Mouse (Mus musculus) testis, postnatal 10 days (tissue): ENCODE results near the gene Med22.
"Not testable (repeated sequence)": the region's sequence is repeated elsewhere in the genome, so short reads cannot be mapped to it uniquely, and the experiment has no call there.

ENCODE experiments used
- DNase-seq: peaks from one replicate; pipeline ENCODE4 v3.0.0; 2021; ENCODE audit warnings: low spot score

Med22 gene

DNA sequence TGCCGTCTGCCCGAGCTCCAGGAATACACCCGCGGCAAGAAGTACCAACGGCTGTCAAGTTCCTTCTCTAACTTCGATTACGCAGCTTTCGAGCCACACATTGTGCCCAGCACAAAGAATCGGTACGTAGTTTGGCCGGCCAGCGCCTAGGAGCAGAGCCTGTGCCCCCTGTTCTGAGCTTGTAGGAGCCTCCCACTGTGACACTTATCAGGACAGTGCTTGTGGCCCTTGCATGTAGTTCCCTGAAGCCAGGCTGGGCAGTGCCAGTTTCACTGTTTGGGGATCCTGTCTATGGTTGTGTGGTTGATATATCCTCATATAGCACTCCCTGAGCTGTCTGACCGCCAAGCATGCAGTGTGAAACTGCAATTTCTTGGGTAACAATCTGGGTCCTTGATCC lies 6.3 kb upstream of the Med22 start:
- DNase-seq: no peak

DNA sequence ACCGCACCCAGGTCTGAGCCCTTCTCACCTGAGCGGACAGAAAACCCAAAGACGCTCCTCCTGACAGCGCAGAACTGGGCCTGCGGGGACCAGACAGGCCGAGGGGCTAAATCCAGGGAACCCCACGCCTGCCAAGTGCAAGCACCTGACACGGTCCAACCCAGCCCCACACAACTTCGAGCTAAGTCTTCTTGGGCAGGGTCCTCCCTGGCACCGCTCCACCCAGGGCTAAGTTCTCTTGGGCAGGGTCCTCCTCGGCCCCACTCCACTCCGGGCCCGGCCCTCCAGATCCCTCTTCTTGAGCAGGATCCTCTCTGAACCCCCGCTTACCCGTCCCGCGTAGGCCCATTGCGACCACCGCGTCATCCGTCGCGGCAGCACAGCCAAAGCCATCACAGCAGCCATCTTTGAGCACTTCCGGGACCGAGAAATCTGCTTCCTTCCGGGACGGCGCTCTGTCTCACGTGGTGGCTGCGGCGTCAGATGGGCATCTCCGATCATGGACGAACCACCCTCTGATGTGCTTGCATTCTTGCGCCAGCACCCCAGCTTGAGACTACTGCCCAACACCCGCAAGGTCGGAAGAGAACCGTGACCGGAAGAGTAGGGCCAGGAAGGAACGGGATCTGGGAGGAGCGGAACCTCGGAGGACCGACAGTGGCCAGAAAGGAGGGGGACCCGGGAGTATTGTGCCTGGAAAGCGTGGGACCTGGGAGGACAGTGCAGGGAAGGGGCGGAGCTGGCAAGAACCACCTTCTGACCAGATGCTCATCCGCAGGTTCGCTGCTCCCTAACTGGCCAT lies 5.7 kb upstream of the Med22 start, which contains the start of the genes Surf2 and Surf1:
Surf2 (plus strand) TSS at position 441 of the 802 bp plus-strand sequence.
Surf1 (minus strand) TSS at position 604 of the 802 bp plus-strand sequence.
- DNase-seq: peak; percentile 78

DNA sequence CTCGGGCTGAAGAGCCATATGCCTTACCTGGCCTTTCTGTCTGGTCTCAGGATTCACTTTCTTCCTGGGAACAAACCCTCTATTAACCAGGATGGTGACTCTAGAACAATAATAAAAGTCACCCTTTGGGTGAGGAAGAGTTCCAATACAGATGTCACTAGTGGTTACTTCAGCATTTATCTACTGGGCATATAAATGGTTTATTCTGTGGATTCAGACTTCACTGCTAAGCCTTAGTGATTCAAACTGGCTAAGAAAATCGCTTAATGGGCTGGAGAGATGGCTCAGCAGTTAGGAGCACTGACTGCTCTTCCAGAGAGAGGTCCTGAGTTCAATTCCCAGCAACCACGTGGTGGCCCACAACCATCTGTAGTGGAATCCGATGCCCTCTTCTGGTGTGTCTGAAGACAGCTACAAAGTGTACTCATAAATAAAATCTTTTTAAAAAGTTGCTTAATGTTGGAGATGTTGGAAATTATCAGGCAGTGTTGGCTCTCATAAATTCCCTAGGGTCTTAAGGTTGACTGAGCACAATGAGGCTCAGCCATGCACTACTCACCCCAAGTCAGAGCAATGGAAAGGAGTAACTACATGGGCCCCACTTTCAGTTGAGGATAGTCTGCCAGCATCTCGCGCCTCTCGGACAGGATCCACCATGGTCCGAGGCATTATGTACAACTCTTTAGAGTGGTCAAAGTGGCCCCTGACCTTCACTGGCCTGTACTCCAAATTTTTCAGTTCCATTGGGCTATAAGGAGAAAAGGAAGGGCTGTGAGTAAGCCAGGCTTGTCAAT lies 3.9 kb upstream of the Med22 start:
- DNase-seq: no peak

DNA sequence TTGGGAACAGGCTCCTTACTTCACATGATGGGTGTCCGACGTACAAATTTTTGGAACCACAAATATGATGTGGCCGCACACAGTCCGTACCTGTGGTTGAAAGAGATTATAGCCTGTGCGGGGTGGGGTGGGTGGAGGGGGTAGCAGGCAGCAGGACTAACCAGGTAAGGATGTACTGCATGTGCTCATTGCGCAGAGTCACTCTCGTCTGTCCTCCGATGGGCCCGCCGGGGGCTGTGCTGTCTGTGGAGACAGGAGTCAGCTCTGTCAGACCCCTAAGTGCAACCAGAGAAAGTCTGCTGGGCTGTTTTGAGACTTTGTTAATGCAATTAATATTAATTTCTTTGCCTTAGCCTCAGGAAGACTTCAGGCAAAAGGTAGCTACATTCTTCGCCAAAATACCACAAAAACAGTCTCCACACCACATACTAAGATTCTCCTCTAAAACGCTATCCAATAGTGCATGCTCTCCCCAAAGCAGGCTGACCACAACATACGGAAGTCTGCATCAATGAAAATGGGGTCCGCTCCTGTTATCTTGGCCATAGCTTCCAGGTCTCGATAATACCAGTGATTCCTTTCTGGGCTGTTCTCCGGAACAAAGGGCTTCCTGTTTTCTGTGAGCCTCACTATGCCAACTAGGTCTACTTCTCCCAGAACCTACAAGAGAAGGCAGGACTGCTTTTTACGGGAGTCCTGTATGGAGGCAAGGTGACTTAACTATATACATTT lies 3.1 kb upstream of the Med22 start:
- no peak for DNase-seq

DNA sequence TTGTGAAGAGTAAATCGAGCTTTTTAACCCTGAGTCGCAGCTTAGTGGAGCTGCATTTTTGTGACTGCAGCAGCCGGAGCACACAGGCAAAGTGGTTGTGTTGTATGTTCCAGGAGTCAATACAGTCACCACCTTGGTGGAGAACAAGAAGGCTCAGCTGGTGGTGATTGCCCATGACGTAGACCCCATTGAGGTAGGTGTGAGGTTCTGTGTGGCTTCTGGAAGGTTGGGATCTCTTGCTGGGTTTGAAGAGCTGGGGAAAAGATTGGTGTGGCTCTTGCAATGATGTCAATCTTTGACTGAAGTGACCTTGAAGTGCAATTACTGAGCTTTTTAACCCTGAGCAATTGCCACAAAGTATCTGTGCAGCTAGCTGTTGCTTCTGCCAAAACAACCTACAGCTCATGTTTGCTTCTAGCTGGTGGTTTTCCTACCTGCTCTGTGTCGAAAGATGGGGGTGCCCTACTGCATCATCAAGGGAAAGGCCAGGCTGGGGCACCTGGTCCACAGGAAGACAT lies 1.8 kb upstream of the Med22 start:
- DNase-seq: no peak

DNA sequence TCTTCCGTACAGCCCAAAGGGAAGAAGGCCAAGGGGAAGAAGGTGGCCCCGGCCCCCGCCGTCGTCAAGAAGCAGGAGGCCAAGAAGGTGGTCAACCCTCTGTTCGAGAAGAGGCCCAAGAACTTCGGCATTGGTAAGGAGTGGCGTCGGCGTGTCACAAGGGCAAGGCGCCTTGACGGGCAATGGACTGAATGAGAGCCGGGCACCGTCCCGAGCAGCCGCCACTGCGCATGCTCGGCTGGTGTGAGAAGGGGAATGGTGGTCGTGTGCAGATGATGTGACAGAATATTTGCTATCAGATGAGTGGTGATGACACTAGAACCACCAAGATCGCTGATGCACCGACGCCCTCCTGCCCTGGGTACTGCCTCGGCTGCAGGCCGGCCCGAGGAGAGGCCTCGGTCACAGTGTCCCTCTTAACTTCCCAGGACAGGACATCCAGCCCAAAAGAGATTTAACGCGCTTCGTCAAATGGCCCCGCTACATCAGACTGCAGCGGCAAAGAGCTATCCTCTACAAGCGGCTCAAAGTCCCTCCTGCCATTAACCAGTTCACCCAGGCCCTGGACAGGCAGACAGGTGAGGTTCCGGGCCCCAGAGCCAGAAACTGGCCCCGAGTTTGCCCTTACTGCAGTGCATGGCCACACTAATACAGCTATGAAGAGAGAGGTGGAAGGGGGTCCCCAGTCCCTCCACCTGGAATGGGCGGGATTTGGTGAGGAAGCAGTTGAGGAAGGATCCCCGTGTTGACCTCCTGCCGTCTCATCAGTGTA lies 703 bp upstream of the Med22 start:
- peak; percentile 82 for DNase-seq

DNA sequence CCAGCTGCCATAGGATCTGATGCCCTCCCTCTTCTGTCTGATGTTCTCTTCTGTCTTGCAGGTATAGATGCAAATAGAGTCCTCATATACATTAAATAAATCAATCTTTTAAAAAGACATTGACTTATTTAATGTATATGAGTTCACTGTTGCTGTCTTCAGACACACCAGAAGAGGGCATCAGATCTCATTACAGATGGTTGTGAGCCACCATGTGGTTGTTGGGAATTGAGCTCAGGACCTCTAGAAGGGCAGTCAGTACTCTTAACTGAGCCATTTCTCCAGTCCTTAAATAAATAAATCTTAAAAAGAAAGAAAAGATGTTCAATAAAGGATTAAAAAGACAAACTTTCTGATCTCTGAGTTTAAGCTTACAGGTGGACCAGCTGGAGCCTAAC lies 1.1 kb downstream of the Med22 start:
- no peak for DNase-seq

DNA sequence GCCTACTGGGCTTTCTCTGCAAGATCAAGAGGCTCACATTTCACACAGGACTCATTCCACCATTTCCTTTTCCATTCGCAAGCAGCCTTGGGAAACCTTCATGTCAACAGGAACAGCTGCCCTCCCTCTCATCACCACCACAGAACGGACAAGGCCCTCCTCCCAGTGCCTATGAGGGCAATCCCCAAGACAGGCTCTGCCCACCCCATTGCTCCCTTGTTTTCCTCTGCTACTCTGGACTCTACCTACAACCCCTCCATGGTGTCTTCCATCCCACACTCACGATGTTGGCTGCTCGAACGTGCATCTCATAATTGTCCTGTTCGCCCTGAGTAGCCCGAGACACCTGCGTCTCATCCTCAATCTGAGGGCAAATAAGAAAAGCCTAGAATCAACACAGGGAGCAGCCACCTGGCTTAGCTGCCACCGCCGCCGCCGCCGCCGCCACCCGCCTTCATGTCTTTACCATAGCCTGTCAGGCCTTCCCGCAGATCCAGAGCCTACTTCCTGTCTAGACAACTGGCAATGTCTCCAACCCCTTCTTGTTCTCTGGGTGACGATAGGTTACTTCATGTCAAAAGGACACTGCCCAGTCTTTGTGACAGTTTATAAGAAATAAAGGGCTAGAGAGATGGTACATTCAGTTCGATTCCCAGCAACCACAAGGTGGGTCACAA lies 1.6 kb downstream of the Med22 start:
- no peak for DNase-seq

DNA sequence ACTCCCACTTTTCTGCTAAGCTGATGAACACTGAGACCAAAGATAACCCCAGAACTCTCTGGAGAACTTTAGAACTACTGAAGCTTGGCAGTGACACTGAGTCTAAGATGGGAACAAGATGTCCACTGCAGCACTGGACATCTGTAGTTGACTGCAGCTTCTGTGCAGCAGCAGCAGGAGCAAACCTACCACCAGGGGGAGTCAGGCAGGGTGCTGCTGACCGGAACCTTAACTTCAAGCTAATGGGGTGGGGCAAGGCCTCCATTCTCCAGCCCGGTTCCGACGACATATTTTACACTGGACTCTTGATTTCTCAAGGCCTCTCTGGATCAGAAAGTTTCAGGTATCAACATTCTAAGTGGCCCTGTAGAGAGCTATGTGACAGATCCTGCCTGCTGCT lies 3.4 kb downstream of the Med22 start:
- DNase-seq: peak; percentile 73

DNA sequence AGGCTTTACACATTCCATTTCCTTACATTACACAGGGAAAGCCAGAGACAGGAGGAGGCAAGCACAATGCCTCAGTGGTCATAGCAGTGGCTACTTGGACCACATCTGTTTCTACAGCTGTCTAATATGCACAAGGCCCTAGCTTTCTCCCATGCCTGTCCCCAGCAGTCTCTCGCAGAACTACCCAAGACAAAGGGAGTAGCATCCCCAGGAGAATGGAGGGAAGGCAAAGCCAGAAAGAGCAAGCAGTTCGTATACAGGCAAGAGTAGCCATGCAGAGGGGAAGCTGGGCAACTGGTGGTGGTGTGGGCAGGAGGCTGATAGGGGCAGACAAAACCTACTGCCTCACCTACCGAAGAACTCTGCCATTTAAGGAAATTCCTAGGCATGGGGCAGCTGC lies 4.0 kb downstream of the Med22 start:
- DNase-seq: no peak

DNA sequence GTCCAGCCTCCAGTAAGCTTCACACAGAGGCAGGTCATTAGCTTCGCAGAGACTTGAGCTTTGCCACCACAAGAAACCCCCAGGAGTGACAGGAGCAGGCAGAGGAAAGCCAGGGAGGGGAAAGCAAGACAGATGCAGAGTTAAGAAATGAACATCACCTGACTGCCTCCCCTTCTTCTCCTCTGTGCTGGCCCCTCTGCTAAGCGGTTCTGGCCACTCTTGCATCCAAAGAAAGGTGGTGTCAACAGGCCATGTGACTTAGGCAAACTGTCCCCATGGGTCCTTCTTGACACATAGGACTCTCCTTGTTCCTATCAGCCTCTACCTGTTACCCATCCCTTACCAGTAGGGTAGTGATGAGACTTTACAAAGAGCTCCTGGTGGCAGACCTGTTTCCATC lies 4.5 kb downstream of the Med22 start:
- no peak for DNase-seq

DNA sequence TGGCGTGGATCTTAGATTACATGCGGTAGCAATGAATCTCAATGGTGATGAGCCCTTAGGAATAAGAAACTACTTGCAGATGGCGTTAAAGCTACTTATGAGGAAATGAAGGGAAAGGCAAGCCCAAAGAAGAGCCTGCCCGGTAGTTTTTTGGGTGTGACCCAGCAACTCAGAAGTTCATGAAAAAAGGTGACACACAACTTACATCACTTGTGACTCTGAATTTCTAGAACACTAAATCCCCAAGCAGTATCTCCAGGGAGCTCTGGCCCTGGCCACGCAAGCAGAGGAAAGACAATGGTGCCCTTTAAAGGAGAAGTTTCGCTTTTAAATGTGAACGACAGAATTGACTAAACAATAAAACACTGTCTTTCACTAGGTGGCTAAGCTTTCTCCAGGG lies 7.2 kb downstream of the Med22 start:
- DNase-seq: no peak

DNA sequence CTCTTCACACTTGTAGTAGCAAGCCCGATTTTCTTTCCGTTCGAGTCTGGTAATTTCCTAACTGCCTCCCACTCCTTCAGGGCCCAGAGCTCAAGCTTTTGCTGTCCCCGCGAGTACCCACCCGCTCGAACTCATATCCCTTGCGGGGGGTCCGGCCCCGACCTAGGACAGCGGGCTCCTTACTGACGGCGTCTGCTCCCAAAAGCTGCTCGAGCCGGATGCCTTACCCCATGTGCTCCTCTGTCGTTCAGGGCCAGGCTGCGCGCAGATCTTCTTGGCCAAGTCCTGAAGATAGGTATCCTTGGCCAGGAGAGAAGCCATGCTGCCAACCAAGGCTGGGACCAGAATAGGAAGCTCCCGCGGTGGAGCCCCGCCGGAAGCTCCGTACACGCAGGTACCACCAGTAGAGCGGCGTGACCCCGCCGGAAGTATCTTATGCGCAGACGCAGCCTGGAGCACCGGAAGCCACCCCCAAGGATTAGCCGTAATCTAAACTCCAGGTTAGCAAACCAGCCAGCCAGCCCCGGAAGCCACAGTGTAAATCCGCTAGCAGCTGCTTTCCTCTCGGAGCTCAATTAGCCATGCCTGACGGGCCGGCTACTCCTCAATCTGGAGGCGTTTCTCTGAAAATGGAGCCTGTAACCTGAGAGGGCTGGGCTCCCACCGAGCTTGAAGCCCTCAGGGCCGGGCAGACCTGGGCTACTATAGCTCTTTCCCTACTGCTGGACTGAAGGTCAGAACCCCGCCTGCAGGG lies 7.8 kb downstream of the Med22 start, which contains the start of gene Surf6:
Surf6 (minus strand) TSS at position 413 of the 754 bp plus-strand sequence.
- DNase-seq: peak; percentile 92

DNA sequence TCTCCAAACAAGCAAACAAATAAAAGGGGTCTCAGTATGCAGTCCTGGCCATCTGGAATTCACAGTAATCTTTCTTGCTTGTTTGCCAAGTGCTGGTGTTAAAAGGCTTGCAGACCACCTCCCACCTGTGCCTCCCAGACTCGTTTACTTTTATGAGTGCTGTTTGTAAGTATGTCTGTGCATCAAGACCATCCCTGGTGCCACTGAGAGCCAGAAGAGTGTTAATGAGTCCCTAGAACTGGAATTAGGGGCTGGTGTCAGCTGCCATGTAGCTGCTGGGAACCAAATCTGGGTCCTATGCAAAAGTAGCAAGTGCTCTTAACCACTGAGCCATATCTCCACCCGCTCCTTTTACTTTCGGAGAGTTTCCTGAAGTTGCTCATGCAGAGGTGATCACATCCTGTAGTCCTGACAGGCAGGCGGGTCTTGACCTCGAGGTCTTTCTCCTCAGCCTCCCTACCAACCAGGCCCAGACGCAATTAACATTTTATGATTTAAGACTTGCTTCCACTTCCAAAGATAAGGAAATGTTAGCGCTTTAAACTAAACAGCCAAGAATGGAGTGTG lies 8.6 kb downstream of the Med22 start:
- no peak for DNase-seq

DNA sequence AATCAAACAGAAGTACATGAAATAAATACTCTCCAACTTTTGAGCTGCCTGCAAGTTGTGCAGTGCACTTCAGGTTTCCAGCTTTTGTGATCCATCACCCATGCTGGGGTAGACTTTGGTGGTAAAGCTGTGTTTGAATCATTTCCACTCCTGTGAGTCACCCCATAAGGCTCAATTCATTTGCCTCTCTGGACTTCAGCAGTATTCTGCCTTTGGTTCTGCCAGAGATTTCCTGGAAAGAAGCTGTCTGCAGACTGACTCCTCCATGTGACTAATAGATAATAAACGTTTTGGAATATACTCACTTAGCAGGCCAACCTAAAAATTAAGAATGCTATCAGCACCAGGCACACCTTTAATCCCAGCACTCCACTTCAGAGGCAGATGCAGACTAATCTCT lies 9.7 kb downstream of the Med22 start:
- DNase-seq: no peak

DNA sequence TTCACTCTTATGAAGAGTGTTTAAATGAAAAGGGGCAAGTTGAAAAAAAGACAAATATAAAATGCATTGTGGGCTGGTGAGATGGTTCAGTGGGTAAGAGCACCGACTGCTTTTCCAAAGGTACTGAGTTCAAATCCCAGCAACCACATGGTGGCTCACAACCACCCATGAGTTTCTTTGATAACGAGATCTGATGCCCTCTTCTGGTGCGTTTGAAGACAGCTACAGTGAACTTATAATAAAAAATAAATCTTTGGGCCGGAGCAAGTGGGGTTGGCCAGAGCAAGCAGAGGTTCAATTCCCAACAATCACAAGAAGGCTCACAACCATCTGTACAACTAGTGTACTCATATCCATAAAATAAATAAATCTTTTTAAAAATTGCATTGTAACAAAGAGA lies 14.6 kb downstream of the Med22 start:
- no peak for DNase-seq

DNA sequence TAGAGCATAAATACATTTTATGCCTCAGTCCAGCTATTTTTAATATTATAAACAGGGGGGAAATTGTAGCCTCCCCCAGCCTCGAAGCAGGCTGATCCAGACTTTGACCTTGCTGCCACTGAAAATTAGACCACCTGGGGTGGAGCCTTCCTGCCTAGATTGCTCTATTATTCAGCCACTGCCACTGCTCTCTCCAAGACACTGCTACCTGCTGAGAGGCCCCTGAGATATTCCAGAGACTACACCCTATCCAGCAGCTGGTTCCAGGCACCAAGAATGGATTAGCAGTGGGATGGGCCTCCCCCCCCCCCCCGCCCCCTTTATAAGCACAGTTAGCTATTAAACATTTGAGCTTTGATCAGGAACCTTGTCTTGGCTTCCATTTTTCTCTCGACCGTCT lies 24.3 kb downstream of the Med22 start:
- not testable (repeated sequence) for DNase-seq

DNA sequence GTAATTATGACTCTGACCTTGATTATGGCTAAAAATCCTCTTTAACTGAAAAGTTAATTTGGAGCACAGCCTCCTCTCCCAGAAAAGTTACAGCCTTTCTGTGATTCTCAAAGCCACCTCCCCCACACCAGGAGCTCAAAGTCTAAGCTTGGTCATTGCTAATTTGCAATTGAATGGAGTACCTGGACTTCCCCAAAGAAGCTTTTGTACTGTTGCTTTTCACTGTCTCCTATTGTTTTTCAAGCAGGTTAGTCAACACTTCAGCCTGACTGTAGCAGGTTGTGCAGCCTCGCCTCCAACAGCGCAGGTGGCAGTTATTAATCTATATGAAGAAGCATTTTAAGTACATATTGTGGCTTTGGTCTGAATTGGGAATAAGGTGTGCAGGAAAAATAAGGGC lies 24.9 kb downstream of the Med22 start:
- DNase-seq: not testable (repeated sequence)

DNA sequence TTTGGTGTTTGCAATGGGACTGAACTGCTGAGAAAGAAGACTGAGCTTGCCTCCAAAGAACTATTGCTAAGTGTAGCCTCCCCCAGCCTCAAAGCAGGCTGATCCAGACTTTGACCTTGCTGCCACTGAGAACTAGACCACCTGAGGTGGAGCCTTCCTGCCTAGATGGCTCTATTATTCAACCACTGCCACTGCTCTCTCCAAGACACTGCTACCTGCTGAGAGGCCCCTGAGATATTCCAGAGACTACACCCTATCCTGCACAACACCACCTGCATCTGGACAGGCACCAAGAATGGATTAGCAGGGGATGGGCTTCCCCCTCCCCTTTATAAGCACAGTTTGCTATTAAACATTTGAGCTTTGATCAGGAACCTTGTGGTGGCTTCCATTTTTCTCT lies 31.9 kb downstream of the Med22 start:
- DNase-seq: no peak

DNA sequence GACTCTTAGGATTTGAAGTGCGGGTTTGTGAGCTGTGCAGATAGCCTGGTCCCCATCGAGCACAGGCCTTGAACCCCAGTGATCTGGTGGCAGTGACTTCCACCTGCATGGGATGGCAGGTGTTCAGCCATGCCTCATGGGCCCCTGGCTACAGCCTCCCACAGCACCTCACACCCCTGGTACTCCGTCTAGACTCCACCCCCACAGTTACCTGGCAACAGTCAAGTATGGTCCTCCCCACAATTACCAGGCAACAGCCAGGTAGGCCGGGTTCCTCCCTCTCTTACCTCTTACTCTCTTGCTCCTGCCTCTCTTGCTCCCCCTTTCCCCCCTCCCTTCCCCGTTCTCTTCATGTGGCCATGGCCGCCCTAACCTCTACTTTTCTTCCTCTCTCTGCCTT lies 39.8 kb downstream of the Med22 start:
- DNase-seq: no peak
